Mouse (Mus musculus) forebrain, embryonic 14.5 days (tissue): Measurements from ENCODE around the gene Pus3. TPM values are rescaled to one million over a fixed set of nuclear protein-coding genes. Genes with fewer than 3 reads are reported as not detected.
A peak's percentile ranks its signal among the peaks of the same experiment; 100 is the strongest.

Experiments
- ATAC-seq: fragments of 200-750 bp; cut with Nextera tagmentation; 2 replicates; pipeline ENCODE4 v1.8.0; 2017; ENCODE audit warnings: mild to moderate bottlenecking, moderate library complexity
- DNase-seq: peaks from one replicate; pipeline ENCODE4 v3.0.0-alpha.2; 2015; ENCODE audit warnings: low spot score
- H3K27ac ChIP-seq: fragments of 300-500 bp; sonication (generic); 2 replicates; pipeline ENCODE4 v1.5.1; 2014; ENCODE audit warnings: low read depth, mild to moderate bottlenecking, control low read depth, low read length, moderate library complexity
- H3K27me3 ChIP-seq: fragments of 300-500 bp; sonication (generic); replicated peaks from 2 replicates; pipeline ENCODE4 v1.6.1; 2014; ENCODE audit warnings: low read length, control low read depth, mixed read lengths; ENCODE audit not compliant: control insufficient read depth, insufficient read depth
- H3K36me3 ChIP-seq: fragments of 300-500 bp; sonication (generic); 2 replicates; pipeline ENCODE4 v1.6.1; 2014; ENCODE audit warnings: low read length, control low read depth; ENCODE audit not compliant: control insufficient read depth, insufficient read depth
- H3K4me1 ChIP-seq: fragments of 300-500 bp; sonication (generic); 2 replicates; pipeline ENCODE4 v1.6.1; 2014; ENCODE audit warnings: antibody characterized with exemption, low read length, control low read depth; ENCODE audit not compliant: control insufficient read depth, insufficient read depth
- H3K4me2 ChIP-seq: fragments of 300-500 bp; sonication (generic); 2 replicates; pipeline ENCODE4 v1.6.1; 2014; ENCODE audit warnings: mild to moderate bottlenecking, control low read depth, low read length
- H3K4me3 ChIP-seq: fragments of 300-500 bp; sonication (generic); 2 replicates; pipeline ENCODE4 v1.5.1; 2014; ENCODE audit warnings: low read depth, low read length, control low read depth
- H3K9ac ChIP-seq: fragments of 300-500 bp; sonication (generic); 2 replicates; pipeline ENCODE4 v1.6.1; 2014; ENCODE audit warnings: mild to moderate bottlenecking, low read length, control low read depth, moderate library complexity
- H3K9me3 ChIP-seq: fragments of 300-500 bp; sonication (generic); replicated peaks from 2 replicates; pipeline ENCODE4 v1.6.1; 2016; ENCODE audit warnings: low read length, control low read depth, mixed read lengths; ENCODE audit not compliant: control insufficient read depth
- WGBS: fragments of 180-500 bp; shearing (Covaris S2); extraction: QIAGEN DNeasy Blood & Tissue Kit; methylation state at CpG from one replicate; pipeline ENCODE4 v1.1.7; 2014; 5-methylcytosine and 5-hydroxymethylcytosine counted together
- polyA plus RNA-seq: library from polyadenylated mRNA; unstranded; fragments of >200 nt; fragmentation: Nextera tagmentation; extraction: Ambion mirVana; gene quantifications from 2 replicates; pipeline ENCODE4 v1.2.1, GENCODE M21; 2014

Gene Pus3
- 21.9 and 23.9 TPM in 2 replicates for polyA plus RNA-seq

GRCm38 (mm10) chr9:35558257-35559008 is at the start of gene Pus3, which contains the start of gene Ddx25:
Gene Pus3, plus strand, starts transcription at chr9:35558595.
Gene Ddx25, minus strand, starts transcription at chr9:35558528.
- peak; percentile 71 for DNase-seq
- Histone ChIP-seq H3K4me1 (peaks cover 11% of the 10 kb centered on the region), H3K4me2 (peak within 1 kb of the TSS; percentile 92), H3K9ac (peak within 1 kb of the TSS; percentile 71), H3K36me3 (peaks cover 25% of the 10 kb centered on the region), H3K27ac (peak within 1 kb of the TSS; percentile 75), H3K9me3 (no peaks in the 10 kb centered on the region), H3K27me3 (peaks cover 4% of the 10 kb centered on the region; the same call in 1 of the 2 replicates), H3K4me3 (peak within 1 kb of the TSS; percentile 60)
- under 1% methylated on average over 59 of the region's 59 CpGs for WGBS
- ATAC-seq = peak; percentile 83

DNA sequence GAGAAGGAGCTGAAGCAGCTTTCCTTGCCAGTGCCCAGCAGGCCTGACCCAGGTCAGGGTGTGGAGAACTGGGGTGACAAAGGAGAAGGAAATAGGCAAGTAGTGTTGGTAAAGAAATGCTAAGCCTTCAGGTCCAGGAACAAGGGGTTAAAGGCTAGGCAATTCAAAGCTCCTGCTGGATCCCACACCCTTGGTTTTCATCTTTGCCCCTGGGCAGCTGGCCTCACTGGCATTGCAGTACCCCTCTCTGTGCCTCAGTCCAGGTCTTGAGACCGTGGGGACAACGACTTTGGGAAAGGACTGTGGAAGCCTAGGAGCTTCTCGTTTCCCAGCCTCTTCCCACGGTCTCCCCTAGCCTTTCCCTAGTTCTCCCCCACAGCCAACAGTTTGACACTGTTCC is 44.5 kb upstream of the Pus3 start:
- Histone ChIP-seq H3K9me3 (no peaks in the 10 kb centered on the region), H3K27ac (no peak overlapping the region), H3K36me3 (no peaks in the 10 kb centered on the region), H3K4me1 (no peaks in the 10 kb centered on the region), H3K9ac (no peak overlapping the region), H3K4me3 (no peak overlapping the region), H3K27me3 (no peaks in the 10 kb centered on the region), H3K4me2 (no peak overlapping the region)
- no peak for ATAC-seq
- 82% methylated on average over 4 of the region's 4 CpGs for WGBS
- DNase-seq = no peak

DNA sequence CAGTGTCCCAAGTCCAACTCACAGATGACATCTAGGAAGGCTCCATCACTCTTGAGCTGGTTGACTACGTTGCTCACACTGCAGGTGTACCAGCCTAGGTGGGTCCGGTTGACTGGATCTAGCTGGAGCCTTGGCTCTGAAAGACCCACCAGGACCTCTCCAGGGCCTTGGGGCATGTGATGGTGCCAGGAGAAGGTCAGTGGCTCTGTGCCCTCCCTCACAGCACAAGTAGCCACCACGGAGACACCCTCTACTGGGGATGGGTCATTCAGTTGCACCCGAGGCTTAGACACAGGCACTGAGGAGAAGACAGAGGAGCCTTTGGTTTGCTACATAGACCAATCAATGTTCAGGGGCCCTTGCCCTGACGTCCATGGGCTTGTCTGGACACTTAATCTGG is 42.2 kb upstream of the Pus3 start:
- no peaks in the 10 kb centered on the region for H3K27me3 ChIP-seq
- ATAC-seq (no peak), DNase-seq (no peak)
- no peak overlapping the region for H3K27ac ChIP-seq
- no peak overlapping the region for H3K4me2 ChIP-seq
- no peak overlapping the region for H3K4me3 ChIP-seq
- no peaks in the 10 kb centered on the region for H3K9me3 ChIP-seq
- H3K9ac ChIP-seq = no peak overlapping the region
- H3K4me1 ChIP-seq = no peaks in the 10 kb centered on the region
- 87% methylated on average over 5 of the region's 5 CpGs for WGBS
- H3K36me3 ChIP-seq = no peaks in the 10 kb centered on the region

GRCm38 (mm10) chr9:35516711-35517110 is 41.7 kb upstream of the Pus3 start:
- ATAC-seq = no peak
- Histone ChIP-seq H3K27ac (no peak overlapping the region), H3K36me3 (no peaks in the 10 kb centered on the region), H3K9me3 (no peaks in the 10 kb centered on the region), H3K4me1 (no peaks in the 10 kb centered on the region), H3K27me3 (no peaks in the 10 kb centered on the region), H3K4me2 (no peak overlapping the region), H3K9ac (no peak overlapping the region), H3K4me3 (no peak overlapping the region)
- 95% methylated on average over 16 of the region's 16 CpGs for WGBS
- DNase-seq = no peak

GRCm38 (mm10) chr9:35518169-35518568 is 40.2 kb upstream of the Pus3 start, which contains the start of gene Gm1113:
Gene Gm1113, minus strand, starts transcription at chr9:35518269.
- H3K36me3 ChIP-seq = no peaks in the 10 kb centered on the region
- WGBS = 80% methylated on average over 3 of the region's 3 CpGs
- peaks cover 5% of the 10 kb centered on the region for H3K4me1 ChIP-seq
- H3K4me2 ChIP-seq = no peak within 1 kb of the TSS
- H3K4me3 ChIP-seq = no peak within 1 kb of the TSS
- H3K27ac ChIP-seq = no peak within 1 kb of the TSS
- H3K9me3 ChIP-seq = no peaks in the 10 kb centered on the region
- ATAC-seq = no peak
- no peak within 1 kb of the TSS for H3K9ac ChIP-seq
- no peak for DNase-seq
- no peaks in the 10 kb centered on the region for H3K27me3 ChIP-seq

DNA sequence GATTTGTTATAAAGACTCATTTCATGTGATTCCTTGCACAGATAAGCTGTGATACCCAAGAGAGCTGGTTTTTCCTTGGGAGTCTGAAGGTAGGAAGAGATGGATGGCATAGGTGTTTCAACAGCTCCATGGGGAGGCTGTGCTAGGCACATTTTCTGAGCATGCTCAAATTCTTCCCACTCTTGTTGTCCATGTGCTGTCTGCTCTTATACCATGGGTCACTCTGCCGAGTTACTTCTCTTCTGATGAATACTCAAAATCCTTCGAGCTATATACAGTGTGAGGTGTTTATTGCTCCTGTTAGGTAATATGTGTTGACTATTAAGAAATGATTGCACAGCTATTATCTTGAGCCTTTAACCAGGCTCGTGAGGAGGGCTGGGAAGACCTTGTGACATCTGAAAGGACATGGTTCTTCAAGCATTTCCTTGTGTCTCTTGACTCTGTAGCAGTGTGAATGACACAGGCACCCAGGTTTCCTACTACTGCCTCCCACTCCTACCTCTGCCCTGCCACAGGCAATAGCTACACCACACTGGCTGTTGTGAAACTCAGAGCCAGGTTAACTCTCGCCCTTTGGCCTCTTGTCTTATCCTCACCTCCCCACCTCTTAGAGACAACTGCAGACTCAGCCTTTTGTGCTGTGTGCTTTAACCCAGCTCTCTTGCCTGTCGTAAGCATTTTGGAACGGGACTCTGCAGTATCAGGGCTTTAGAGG is 37.6 kb upstream of the Pus3 start:
- H3K27ac ChIP-seq = no peak overlapping the region
- WGBS = 86% methylated on average over 6 of the region's 6 CpGs

GRCm38 (mm10) chr9:35522241-35522640 is 36.2 kb upstream of the Pus3 start:
- Histone ChIP-seq H3K9ac (no peak overlapping the region), H3K36me3 (no peaks in the 10 kb centered on the region), H3K27me3 (no peaks in the 10 kb centered on the region), H3K27ac (no peak overlapping the region), H3K4me2 (no peak overlapping the region), H3K4me1 (peaks cover 15% of the 10 kb centered on the region), H3K4me3 (no peak overlapping the region), H3K9me3 (no peaks in the 10 kb centered on the region)
- DNase-seq (no peak), ATAC-seq (no peak)
- WGBS = 76% methylated on average over 2 of the region's 2 CpGs

More for the DNA sequence above, 37.6 kb upstream of the Pus3 start:
- H3K4me2 ChIP-seq = no peak overlapping the region
- H3K4me3 ChIP-seq = no peak overlapping the region
- H3K4me1 ChIP-seq = peaks cover 15% of the 10 kb centered on the region
- no peak for ATAC-seq
- no peak overlapping the region for H3K9ac ChIP-seq
- H3K9me3 ChIP-seq = no peaks in the 10 kb centered on the region
- no peak for DNase-seq
- no peaks in the 10 kb centered on the region for H3K36me3 ChIP-seq
- H3K27me3 ChIP-seq = no peaks in the 10 kb centered on the region

- ATAC-seq = peak; percentile 27; the same call in 1 of the 2 replicates
- H3K27me3 ChIP-seq = no peaks in the 10 kb centered on the region
- H3K4me2 ChIP-seq = no peak overlapping the region
- H3K27ac ChIP-seq = peak overlapping the region; percentile 41; the same call in 1 of the 2 replicates
- no peak overlapping the region for H3K4me3 ChIP-seq
- DNase-seq = peak; percentile 49
- no peaks in the 10 kb centered on the region for H3K36me3 ChIP-seq
- no peaks in the 10 kb centered on the region for H3K9me3 ChIP-seq
- WGBS = 65% methylated on average over 1 of the region's 1 CpGs
- peaks cover 15% of the 10 kb centered on the region for H3K4me1 ChIP-seq
- no peak overlapping the region for H3K9ac ChIP-seq
Observed at GRCm38 (mm10) chr9:35522821-35523515, 35.4 kb upstream of the Pus3 start.
